Mouse (Mus musculus): Measurements from ENCODE around the gene Olfr299.

Gene Olfr299

GRCm38 (mm10) chr7:86459621-86460020 lies at the start of gene Olfr299:
Gene Olfr299, plus strand, starts transcription at chr7:86459921.
- DNase-seq = no peak

GRCm38 (mm10) chr7:86492384-86492783 lies 32.7 kb downstream of the Olfr299 start, which contains the start of gene Olfr298:
Gene Olfr298, minus strand, starts transcription at chr7:86492484.
- DNase-seq = no peak

Measured in right cerebral cortex, postnatal 4 days (tissue).